Mouse (Mus musculus) heart, adult 2 months (tissue): ENCODE results near the gene Ncapd3. TPM values are rescaled to one million over a fixed set of nuclear protein-coding genes. Genes with fewer than 3 reads are reported as not detected.

ENCODE experiments used
- DNase-seq, 2 experiments: peaks; one replicate each; pipeline ENCODE4 v3.0.0; 2021
- H3K27ac ChIP-seq: fragments of 200-600 bp; 2 replicates; pipeline ENCODE4 v1.8.1; 2022
- H3K27me3 ChIP-seq: fragments of 200-500 bp; 2 replicates; pipeline ENCODE4 v1.6.1; 2012; ENCODE audit warnings: mild to moderate bottlenecking, low read length, inconsistent platforms, mixed read lengths; ENCODE audit not compliant: control insufficient read depth, insufficient read depth
- H3K36me3 ChIP-seq: fragments of 200-500 bp; 2 replicates; pipeline ENCODE4 v1.6.1; 2012; ENCODE audit warnings: low read length, inconsistent platforms; ENCODE audit not compliant: control insufficient read depth, insufficient read depth
- H3K4me1 ChIP-seq: fragments of 200-500 bp; 2 replicates; pipeline ENCODE4 v1.6.1; 2011; ENCODE audit warnings: low read length; ENCODE audit not compliant: control insufficient read depth, insufficient read depth
- H3K4me3 ChIP-seq: fragments of 200-600 bp; 2 replicates; pipeline ENCODE4 v1.8.1; 2022
- H3K79me2 ChIP-seq: fragments of 200-500 bp; replicated peaks from 2 replicates; pipeline ENCODE4 v1.6.1; 2012; ENCODE audit warnings: mild to moderate bottlenecking, inconsistent platforms, low read length, moderate library complexity, mixed read lengths; ENCODE audit not compliant: control insufficient read depth, insufficient read depth
- H3K9ac ChIP-seq: fragments of 200-500 bp; 2 replicates; pipeline ENCODE4 v1.6.1; 2012; ENCODE audit warnings: low read depth, mild to moderate bottlenecking, control low read depth, inconsistent platforms, low read length, mixed read lengths
- CTCF ChIP-seq: fragments of 200-600 bp; IDR thresholded peaks from 2 replicates; pipeline ENCODE4 v1.8.1; 2022; ENCODE audit warnings: antibody characterized with exemption, mild to moderate bottlenecking, moderate library complexity
- EP300 ChIP-seq: fragments of 200-500 bp; IDR thresholded peaks from 2 replicates; pipeline ENCODE4 v1.6.1; 2011; ENCODE audit warnings: low read depth, low read length, control low read depth; ENCODE audit not compliant: insufficient read depth
- POLR2A ChIP-seq: fragments of 200-500 bp; IDR thresholded peaks from 2 replicates; pipeline ENCODE4 v1.6.1; 2011; ENCODE audit warnings: mild to moderate bottlenecking, low read depth, low read length, control low read depth; ENCODE audit not compliant: insufficient read depth
- WGBS: fragments of 180-500 bp; shearing (Covaris S2); methylation state at CpG from one replicate; pipeline ENCODE4 v1.1.7; 2018; 5-methylcytosine and 5-hydroxymethylcytosine counted together
- intact Hi-C: fragments of 180-260 bp; cut with DNase I; formaldehyde crosslinking; loops from one replicate; pipeline ENCODE4 v1.15.1; 2025
- polyA plus RNA-seq: library from polyadenylated mRNA; depleted of rRNA; stranded (reverse); fragments of >200 nt; gene quantifications from 2 replicates; pipeline ENCODE4 v1.2.3, GENCODE M21; 2012
- total RNA-seq, 2 experiments: library from RNA; stranded (reverse); gene quantifications; 2 replicates each; pipeline ENCODE4 v1.2.3; 2021

The Ncapd3 gene
- total and polyA plus RNA-seq, 3 experiments = 8.5 to 10.0 (median 9.0) TPM

- H3K27me3 ChIP-seq = no peaks in the 10 kb centered on the region
- no peak overlapping the region for H3K27ac ChIP-seq
- TF ChIP-seq CTCF (no peak), POLR2A (no peak), EP300 (no peak)
- no peak overlapping the region for H3K9ac ChIP-seq
- H3K36me3 ChIP-seq = no peaks in the 10 kb centered on the region
- intact Hi-C loops = no loop called here
- no peak overlapping the region for H3K4me3 ChIP-seq
- 91% methylated on average over 13 of the region's 13 CpGs for WGBS
- no peaks in the 10 kb centered on the region for H3K79me2 ChIP-seq
- no peaks in the 10 kb centered on the region for H3K4me1 ChIP-seq
- no peak for DNase-seq
These were observed 61.1 kb downstream of the Ncapd3 start for GRCm38 (mm10) chr9:27090801-27091775.

GRCm38 (mm10) chr9:27092916-27093315 is 62.9 kb downstream of the Ncapd3 start:
- Histone ChIP-seq H3K4me3 (no peak overlapping the region), H3K27me3 (no peaks in the 10 kb centered on the region), H3K27ac (no peak overlapping the region), H3K36me3 (no peaks in the 10 kb centered on the region; the same call in 1 of the 2 replicates), H3K4me1 (peaks cover 2% of the 10 kb centered on the region), H3K9ac (no peak overlapping the region), H3K79me2 (no peaks in the 10 kb centered on the region)
- intact Hi-C loops = no loop called here
- DNase-seq = no peak
- no peak for TF ChIP-seq EP300
- TF ChIP-seq POLR2A = no peak
- TF ChIP-seq CTCF = no peak
- WGBS = 87% methylated on average over 6 of the region's 6 CpGs

- WGBS = 30% methylated on average over 4 of the region's 4 CpGs
- Histone ChIP-seq H3K79me2 (no peaks in the 10 kb centered on the region), H3K27me3 (no peaks in the 10 kb centered on the region), H3K9ac (no peak overlapping the region), H3K27ac (peak overlapping the region; percentile 65), H3K4me3 (no peak overlapping the region), H3K4me1 (peaks cover 6% of the 10 kb centered on the region), H3K36me3 (no peaks in the 10 kb centered on the region; the same call in 1 of the 2 replicates)
- intact Hi-C loops = no loop called here
- DNase-seq = peak in 1 of 2 experiments; percentile 25
- TF ChIP-seq EP300 (no peak), POLR2A (no peak), CTCF (peak; percentile 48)
These were observed 68.1 kb downstream of the Ncapd3 start for GRCm38 (mm10) chr9:27098092-27098491.

GRCm38 (mm10) chr9:27098557-27098956 is 68.6 kb downstream of the Ncapd3 start:
- no peak for DNase-seq
- Histone ChIP-seq H3K79me2 (no peaks in the 10 kb centered on the region), H3K4me3 (no peak overlapping the region), H3K4me1 (peaks cover 6% of the 10 kb centered on the region), H3K27ac (peak overlapping the region; percentile 65), H3K9ac (no peak overlapping the region), H3K36me3 (no peaks in the 10 kb centered on the region; the same call in 1 of the 2 replicates), H3K27me3 (no peaks in the 10 kb centered on the region)
- intact Hi-C loops = no loop called here
- 86% methylated on average over 8 of the region's 8 CpGs for WGBS
- TF ChIP-seq CTCF = no peak

GRCm38 (mm10) chr9:27099474-27099873 is 69.5 kb downstream of the Ncapd3 start:
- H3K27ac ChIP-seq = no peak overlapping the region
- no peak overlapping the region for H3K9ac ChIP-seq
- H3K36me3 ChIP-seq = no peaks in the 10 kb centered on the region; the same call in 1 of the 2 replicates
- TF ChIP-seq POLR2A (no peak), EP300 (no peak), CTCF (no peak)
- no peak overlapping the region for H3K4me3 ChIP-seq
- peaks cover 6% of the 10 kb centered on the region for H3K4me1 ChIP-seq
- no peaks in the 10 kb centered on the region for H3K79me2 ChIP-seq
- 59% methylated on average over 4 of the region's 4 CpGs for WGBS
- no peak for DNase-seq
- H3K27me3 ChIP-seq = no peaks in the 10 kb centered on the region
- intact Hi-C loops = no loop called here

GRCm38 (mm10) chr9:27101466-27101865 is 71.5 kb downstream of the Ncapd3 start:
- H3K27me3 ChIP-seq = no peaks in the 10 kb centered on the region
- no peaks in the 10 kb centered on the region; the same call in 1 of the 2 replicates for H3K36me3 ChIP-seq
- no peak for TF ChIP-seq POLR2A
- no peak for TF ChIP-seq CTCF
- no peak for TF ChIP-seq EP300

More at GRCm38 (mm10) chr9:27101466-27101865, 71.5 kb downstream of the Ncapd3 start:
- peaks cover 6% of the 10 kb centered on the region for H3K4me1 ChIP-seq
- no peak overlapping the region for H3K4me3 ChIP-seq
- no peak overlapping the region for H3K9ac ChIP-seq
- intact Hi-C loops = no loop called here
- DNase-seq = no peak
- no peak overlapping the region for H3K27ac ChIP-seq
- WGBS = 89% methylated on average over 6 of the region's 6 CpGs
- H3K79me2 ChIP-seq = no peaks in the 10 kb centered on the region
